Mouse (Mus musculus) right cerebral cortex, postnatal 25 days (tissue): ENCODE data around the gene Tmod3.
A peak's percentile ranks its signal among the peaks of the same experiment; 100 is the strongest.

Experiments used
- DNase-seq: peaks from one replicate; pipeline ENCODE4 v3.0.0; 2022

Gene Tmod3

GRCm38 (mm10) chr9:75559512-75560012 is at the start of gene Tmod3:
Tmod3 (minus strand) TSS chr9:75559657.
- DNase-seq = peak; percentile 94

GRCm38 (mm10) chr9:75607496-75607895 is 48.0 kb upstream of the Tmod3 start:
- no peak for DNase-seq

- no peak for DNase-seq
Measured at GRCm38 (mm10) chr9:75601510-75601909, 42.1 kb upstream of the Tmod3 start.

GRCm38 (mm10) chr9:75600166-75600934 is 40.9 kb upstream of the Tmod3 start:
- no peak for DNase-seq

- no peak for DNase-seq
Measured at GRCm38 (mm10) chr9:75599191-75599841, 39.9 kb upstream of the Tmod3 start.

GRCm38 (mm10) chr9:75597596-75597995 is 38.1 kb upstream of the Tmod3 start:
- DNase-seq = no peak

- no peak for DNase-seq
Measured at GRCm38 (mm10) chr9:75597036-75597435, 37.6 kb upstream of the Tmod3 start.

- no peak for DNase-seq
Measured at GRCm38 (mm10) chr9:75593481-75593880, 34.0 kb upstream of the Tmod3 start.

GRCm38 (mm10) chr9:75589850-75590790 is 30.7 kb upstream of the Tmod3 start:
- DNase-seq = no peak

- DNase-seq = no peak
Measured at GRCm38 (mm10) chr9:75581694-75582350, 22.4 kb upstream of the Tmod3 start.

- no peak for DNase-seq
Measured at GRCm38 (mm10) chr9:75579321-75579720, 19.9 kb upstream of the Tmod3 start.

- no peak for DNase-seq
Measured at GRCm38 (mm10) chr9:75571036-75571942, 11.8 kb upstream of the Tmod3 start.

- DNase-seq = no peak
Measured at GRCm38 (mm10) chr9:75568399-75568798, 8.9 kb upstream of the Tmod3 start.

GRCm38 (mm10) chr9:75564892-75565291 is 5.4 kb upstream of the Tmod3 start:
- DNase-seq = no peak

GRCm38 (mm10) chr9:75563622-75564021 is 4.2 kb upstream of the Tmod3 start:
- no peak for DNase-seq

GRCm38 (mm10) chr9:75563176-75563575 is 3.7 kb upstream of the Tmod3 start:
- DNase-seq = no peak

- DNase-seq = no peak
Measured at GRCm38 (mm10) chr9:75561040-75561669, 1.7 kb upstream of the Tmod3 start.

GRCm38 (mm10) chr9:75560353-75560752 is 896 bp upstream of the Tmod3 start:
- DNase-seq = no peak

GRCm38 (mm10) chr9:75558812-75559511 is 495 bp downstream of the Tmod3 start:
- DNase-seq = no peak

- DNase-seq = no peak
Measured at GRCm38 (mm10) chr9:75558360-75558759, 1.1 kb downstream of the Tmod3 start.
